Mouse (Mus musculus): ENCODE results near the gene Nup107.
A peak's percentile ranks its signal among the peaks of the same experiment; 100 is the strongest.
"Not testable (repeated sequence)": the region's sequence is repeated elsewhere in the genome, so short reads cannot be mapped to it uniquely, and the experiment has no call there.

Gene Nup107

GRCm38 (mm10) chr10:117712191-117712754 lies 80.2 kb downstream of the Nup107 start:
- no peak for DNase-seq

- peak; percentile 17 for DNase-seq
Observed at GRCm38 (mm10) chr10:117711408-117711807, 81.1 kb downstream of the Nup107 start.

GRCm38 (mm10) chr10:117710604-117711141 lies 81.8 kb downstream of the Nup107 start, which contains the start of gene Mdm2:
Gene Mdm2, minus strand, starts transcription at chr10:117710758.
- DNase-seq = peak; percentile 98

- DNase-seq = peak; percentile 72
Observed at GRCm38 (mm10) chr10:117709930-117710603, 82.4 kb downstream of the Nup107 start.

- no peak for DNase-seq
Observed at GRCm38 (mm10) chr10:117709326-117709830, 83.1 kb downstream of the Nup107 start.

- no peak for DNase-seq
Observed at GRCm38 (mm10) chr10:117708856-117709255, 83.6 kb downstream of the Nup107 start.

- no peak for DNase-seq
Observed at GRCm38 (mm10) chr10:117708376-117708775, 84.1 kb downstream of the Nup107 start.

GRCm38 (mm10) chr10:117707114-117707838 lies 85.2 kb downstream of the Nup107 start:
- no peak for DNase-seq

GRCm38 (mm10) chr10:117706440-117706839 lies 86.1 kb downstream of the Nup107 start:
- no peak for DNase-seq

GRCm38 (mm10) chr10:117705806-117706205 lies 86.7 kb downstream of the Nup107 start:
- DNase-seq = no peak

- no peak for DNase-seq
Observed at GRCm38 (mm10) chr10:117704964-117705335, 87.6 kb downstream of the Nup107 start.

- DNase-seq = not testable (repeated sequence)
Observed at GRCm38 (mm10) chr10:117704314-117704963, 88.1 kb downstream of the Nup107 start.

GRCm38 (mm10) chr10:117703506-117703905 lies 89.0 kb downstream of the Nup107 start:
- no peak for DNase-seq

GRCm38 (mm10) chr10:117702024-117702833 lies 90.3 kb downstream of the Nup107 start:
- DNase-seq = no peak

- DNase-seq = no peak
Observed at GRCm38 (mm10) chr10:117701034-117701829, 91.3 kb downstream of the Nup107 start.

Data from cerebellum, adult 8-10 months (tissue).